Mouse (Mus musculus) kidney, postnatal 0 days (tissue): ENCODE measurements at regions not wholly inside any gene's neighbourhood (a gene's known extent, or its start where the extent isn't known, plus 50 kb on each side); places are given as distances from the start of the nearest gene placed in this dataset.

Experiments used
- ATAC-seq: fragments of 200-750 bp; cut with Nextera tagmentation; replicated peaks from 2 replicates; pipeline ENCODE4 v1.8.0; 2017; ENCODE audit warnings: low read depth, moderate number of reproducible peaks, moderate TSS enrichment, moderate library complexity; ENCODE audit not compliant: low FRiP score
- DNase-seq: peaks from one replicate; pipeline ENCODE4 v3.0.0-alpha.2; 2016; ENCODE audit warnings: low spot score
- H3K27ac ChIP-seq: fragments of 300-500 bp; sonication (generic); 2 replicates; pipeline ENCODE4 v1.5.1; 2014; ENCODE audit warnings: mild to moderate bottlenecking
- H3K27me3 ChIP-seq: fragments of 300-500 bp; sonication (generic); 2 replicates; pipeline ENCODE4 v1.6.1; 2014; ENCODE audit warnings: low read length, mixed read lengths; ENCODE audit not compliant: insufficient read depth
- H3K36me3 ChIP-seq: fragments of 300-500 bp; sonication (generic); 2 replicates; pipeline ENCODE4 v1.6.1; 2014; ENCODE audit warnings: low read length, mixed read lengths; ENCODE audit not compliant: insufficient read depth
- H3K4me1 ChIP-seq: fragments of 300-500 bp; sonication (generic); replicated peaks from 2 replicates; pipeline ENCODE4 v1.6.1; 2014; ENCODE audit warnings: antibody characterized with exemption, low read length, mixed read lengths; ENCODE audit not compliant: insufficient read depth
- H3K4me2 ChIP-seq: fragments of 300-500 bp; sonication (generic); 2 replicates; pipeline ENCODE4 v1.6.1; 2014; ENCODE audit warnings: mild to moderate bottlenecking, low read length, moderate library complexity, mixed read lengths
- H3K4me3 ChIP-seq: fragments of 300-500 bp; sonication (generic); replicated peaks from 2 replicates; pipeline ENCODE4 v1.5.1; 2014; ENCODE audit warnings: low read depth, low read length
- H3K9ac ChIP-seq: fragments of 300-500 bp; sonication (generic); 2 replicates; pipeline ENCODE4 v1.6.1; 2014; ENCODE audit warnings: low read depth, low read length
- H3K9me3 ChIP-seq: fragments of 300-500 bp; sonication (generic); replicated peaks from 2 replicates; pipeline ENCODE4 v1.6.1; 2016; ENCODE audit warnings: low read length, inconsistent platforms, mixed read lengths
- CTCF ChIP-seq: IDR thresholded peaks from 2 replicates; pipeline ENCODE4 v1.5.1; 2016; ENCODE audit warnings: antibody characterized with exemption, low read depth, mild to moderate bottlenecking, moderate library complexity
- WGBS: fragments of 180-500 bp; shearing (Covaris S2); extraction: QIAGEN DNeasy Blood & Tissue Kit; methylation state at CpG from one replicate; pipeline ENCODE4 v1.1.7; 2014; 5-methylcytosine and 5-hydroxymethylcytosine counted together

DNA sequence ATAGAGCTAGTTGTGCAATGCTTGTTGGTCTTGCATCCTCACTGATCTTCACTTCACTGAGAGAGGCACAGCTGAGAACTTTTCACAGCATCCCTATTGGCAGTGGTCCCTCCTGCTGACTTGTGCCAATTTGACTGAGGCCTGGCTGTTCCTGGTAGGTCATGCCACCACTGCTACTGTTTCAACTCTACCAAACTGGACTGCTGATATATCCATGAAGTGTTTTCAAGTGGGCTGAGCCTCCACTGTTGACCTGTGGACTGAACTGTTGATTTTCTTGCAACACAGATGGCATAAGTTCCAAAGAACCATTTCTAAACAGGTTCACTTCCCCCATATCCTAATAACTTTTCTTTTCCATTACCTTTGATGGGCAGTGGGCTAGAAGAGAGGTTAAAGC is 83.3 kb upstream of the Rnf32 start:
- Histone ChIP-seq H3K36me3 (no peaks in the 10 kb centered on the region), H3K4me3 (no peak overlapping the region), H3K27me3 (no peaks in the 10 kb centered on the region), H3K4me2 (no peak overlapping the region), H3K27ac (no peak overlapping the region), H3K9me3 (no peaks in the 10 kb centered on the region), H3K4me1 (no peaks in the 10 kb centered on the region), H3K9ac (no peak overlapping the region)
- no peak for TF ChIP-seq CTCF
- DNase-seq (no peak), ATAC-seq (no peak)

DNA sequence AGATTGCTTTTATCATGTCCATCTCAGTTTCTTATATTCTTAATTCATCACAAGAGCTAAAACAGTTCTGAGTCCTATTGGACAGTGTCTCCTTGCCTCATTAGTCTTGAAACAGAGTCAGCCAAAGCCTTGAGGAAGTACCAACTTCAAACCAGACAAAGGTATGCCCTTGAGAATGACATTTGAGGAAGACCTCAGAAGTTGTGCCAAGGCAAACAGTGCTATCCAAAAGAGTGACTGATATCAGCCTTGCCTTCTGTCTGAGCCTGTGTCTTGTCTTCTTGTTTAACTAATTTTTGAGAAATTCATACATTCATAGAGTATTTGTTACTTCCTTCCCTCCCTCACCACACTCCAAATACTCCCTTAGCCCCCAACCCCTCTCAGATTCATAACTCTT is 88.5 kb upstream of the Rnf32 start:
- no peak for DNase-seq
- no peaks in the 10 kb centered on the region for H3K36me3 ChIP-seq
- no peaks in the 10 kb centered on the region for H3K4me1 ChIP-seq
- TF ChIP-seq CTCF: no peak
- H3K9me3 ChIP-seq: no peaks in the 10 kb centered on the region
- H3K27me3 ChIP-seq: no peaks in the 10 kb centered on the region
- no peak overlapping the region for H3K4me3 ChIP-seq
- H3K4me2 ChIP-seq: no peak overlapping the region
- no peak for ATAC-seq
- H3K9ac ChIP-seq: no peak overlapping the region
- no peak overlapping the region for H3K27ac ChIP-seq

DNA sequence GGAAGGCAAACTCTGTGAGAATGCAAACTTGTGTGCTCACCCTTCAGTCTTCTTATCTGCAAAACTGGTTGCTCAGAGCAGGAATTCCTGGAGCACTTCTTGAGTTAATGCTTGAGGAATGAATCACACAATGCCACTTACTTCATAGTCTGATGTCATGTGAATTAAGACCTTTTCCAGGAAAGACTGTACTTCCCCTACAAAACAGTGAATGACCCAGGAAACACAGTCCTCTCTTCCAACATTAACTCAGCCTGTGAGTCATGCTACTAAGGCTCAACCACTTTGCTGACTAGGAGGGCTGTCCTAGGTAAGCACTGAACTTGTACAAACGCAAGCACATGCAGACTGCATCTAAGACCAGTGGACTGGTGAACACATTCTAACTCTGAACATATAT is 112.5 kb upstream of the Rnf32 start:
- DNase-seq: peak; percentile 1
- H3K27me3 ChIP-seq: no peaks in the 10 kb centered on the region
- 61% methylated on average over 1 of the region's 1 CpGs for WGBS

DNA sequence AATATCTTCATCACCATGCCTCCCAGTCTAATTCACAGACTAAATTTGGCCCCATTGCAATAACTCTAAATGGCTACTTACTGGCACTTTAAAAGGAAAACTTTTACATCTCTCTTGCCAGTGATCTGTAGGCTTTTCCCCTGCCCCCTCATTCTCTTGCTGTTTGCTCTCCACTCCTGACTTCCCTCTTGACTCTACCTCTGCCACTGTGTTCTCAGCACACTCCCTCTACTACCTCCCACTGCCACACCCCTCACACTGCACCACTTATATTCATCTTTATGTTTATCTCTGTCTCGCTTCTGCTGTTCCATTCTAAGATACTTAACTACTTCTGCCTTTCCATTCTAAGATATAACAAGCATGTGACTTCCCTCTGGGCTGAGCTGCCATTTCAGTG is 141.4 kb upstream of the Rnf32 start:
- Histone ChIP-seq H3K36me3 (no peaks in the 10 kb centered on the region), H3K27ac (no peak overlapping the region), H3K4me3 (no peak overlapping the region), H3K4me2 (no peak overlapping the region), H3K9me3 (no peaks in the 10 kb centered on the region), H3K4me1 (no peaks in the 10 kb centered on the region), H3K27me3 (no peaks in the 10 kb centered on the region), H3K9ac (no peak overlapping the region)
- ATAC-seq: no peak
- no peak for TF ChIP-seq CTCF
- DNase-seq: no peak
- WGBS: 82% methylated on average over 1 of the region's 1 CpGs

More for the DNA sequence above, 112.5 kb upstream of the Rnf32 start:
- no peak for ATAC-seq
- Histone ChIP-seq H3K27ac (no peak overlapping the region), H3K9ac (no peak overlapping the region), H3K9me3 (no peaks in the 10 kb centered on the region), H3K36me3 (no peaks in the 10 kb centered on the region), H3K4me3 (no peak overlapping the region), H3K4me2 (no peak overlapping the region), H3K4me1 (no peaks in the 10 kb centered on the region)
- TF ChIP-seq CTCF: no peak

DNA sequence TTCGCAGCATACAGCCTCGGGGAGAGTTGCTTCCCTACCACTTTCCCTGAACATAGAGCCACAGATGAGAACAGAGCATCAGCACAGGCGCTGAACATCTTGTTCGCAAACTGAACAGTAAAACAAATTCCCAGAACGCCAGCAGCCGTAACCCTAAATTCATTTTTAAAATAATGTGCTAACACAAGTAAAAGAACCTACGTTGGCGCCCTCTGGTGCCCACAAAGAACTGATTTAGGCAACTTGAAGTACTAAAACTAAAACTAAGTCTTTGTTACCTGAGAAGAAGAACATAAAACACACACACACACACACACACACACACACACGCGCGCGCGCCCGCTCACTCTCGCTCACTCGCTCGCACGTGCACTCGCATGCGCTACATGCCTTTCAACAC is 159.2 kb upstream of the Rnf32 start:
- DNase-seq: peak; percentile 21
- no peak overlapping the region for H3K9ac ChIP-seq
- peak; percentile 59 for TF ChIP-seq CTCF
- H3K9me3 ChIP-seq: no peaks in the 10 kb centered on the region
- no peaks in the 10 kb centered on the region for H3K27me3 ChIP-seq
- no peak for ATAC-seq
- no peaks in the 10 kb centered on the region for H3K4me1 ChIP-seq
- no peak overlapping the region for H3K27ac ChIP-seq
- 65% methylated on average over 20 of the region's 20 CpGs for WGBS
- H3K36me3 ChIP-seq: no peaks in the 10 kb centered on the region
- no peak overlapping the region for H3K4me2 ChIP-seq
- H3K4me3 ChIP-seq: no peak overlapping the region

DNA sequence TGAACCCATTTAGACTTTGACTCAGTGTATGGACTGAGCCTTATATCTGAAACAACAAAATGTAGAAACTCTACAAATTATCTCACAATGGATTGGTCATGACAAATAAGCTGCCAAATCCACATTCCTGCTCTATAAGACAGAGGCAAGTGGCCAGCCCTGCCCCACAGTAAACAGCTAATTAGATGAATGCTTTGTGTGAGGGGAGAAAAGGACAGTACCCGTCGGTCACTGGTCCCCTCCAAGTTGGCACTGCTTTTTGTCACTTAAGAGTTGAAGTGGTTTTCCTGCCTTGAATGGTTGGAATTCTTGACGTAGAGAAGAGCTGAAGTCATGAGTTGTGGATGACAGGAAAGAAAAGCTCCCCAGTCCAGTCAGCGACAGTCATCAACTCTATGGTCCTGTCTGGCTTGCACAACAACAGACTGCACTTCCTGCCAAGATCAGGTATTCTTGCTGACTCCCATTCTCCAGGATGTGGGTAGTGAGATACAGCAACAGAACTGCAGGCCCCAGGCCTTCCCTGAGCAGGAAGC is 162.3 kb upstream of the Rnf32 start:
- Histone ChIP-seq H3K9me3 (no peaks in the 10 kb centered on the region), H3K27me3 (no peaks in the 10 kb centered on the region), H3K4me1 (no peaks in the 10 kb centered on the region), H3K36me3 (no peaks in the 10 kb centered on the region), H3K4me3 (no peak overlapping the region), H3K4me2 (no peak overlapping the region), H3K27ac (no peak overlapping the region), H3K9ac (no peak overlapping the region)
- no peak for ATAC-seq
- no peak for DNase-seq
- no peak for TF ChIP-seq CTCF
- 75% methylated on average over 4 of the region's 4 CpGs for WGBS

DNA sequence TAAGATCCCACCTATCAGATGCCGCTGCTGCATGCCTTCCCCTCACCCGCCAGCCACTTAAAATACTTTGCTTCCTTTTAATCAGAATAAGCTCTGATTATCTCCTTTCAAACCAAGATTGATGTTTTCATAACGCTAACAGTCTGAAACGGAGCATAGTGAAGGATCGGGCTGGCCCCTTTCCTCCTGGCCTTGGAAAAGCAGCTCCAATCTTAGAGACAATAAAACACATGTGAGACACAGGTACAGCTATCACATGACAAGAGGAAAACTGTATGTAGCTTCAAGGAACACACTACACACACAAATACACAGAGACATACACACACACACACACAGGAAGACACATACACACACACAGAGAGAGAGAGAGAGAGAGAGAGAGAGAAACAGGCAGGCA is 165.3 kb upstream of the Rnf32 start:
- no peak for DNase-seq
- H3K9ac ChIP-seq: no peak overlapping the region
- ATAC-seq: no peak
- no peak overlapping the region for H3K4me3 ChIP-seq
- H3K27ac ChIP-seq: no peak overlapping the region
- TF ChIP-seq CTCF: no peak
- no peaks in the 10 kb centered on the region for H3K4me1 ChIP-seq
- H3K9me3 ChIP-seq: no peaks in the 10 kb centered on the region
- H3K36me3 ChIP-seq: no peaks in the 10 kb centered on the region
- 33% methylated on average over 5 of the region's 5 CpGs for WGBS
- H3K4me2 ChIP-seq: no peak overlapping the region
- no peaks in the 10 kb centered on the region for H3K27me3 ChIP-seq
